Mouse (Mus musculus) layer of hippocampus, adult 9-11 months (tissue): Measurements from ENCODE around the gene Atxn7l1.

Experiments
- DNase-seq: peaks from one replicate; pipeline ENCODE4 v3.0.0; 2022

The Atxn7l1 gene

GRCm38 (mm10) chr12:33334511-33334910 lies 187.0 kb downstream of the Atxn7l1 start:
- DNase-seq, result no peak

GRCm38 (mm10) chr12:33334951-33335350 lies 187.5 kb downstream of the Atxn7l1 start:
- DNase-seq, result no peak

- DNase-seq, result no peak
Measured at GRCm38 (mm10) chr12:33335410-33335809, 187.9 kb downstream of the Atxn7l1 start.

GRCm38 (mm10) chr12:33336561-33337125 lies 189.2 kb downstream of the Atxn7l1 start:
- no peak for DNase-seq

GRCm38 (mm10) chr12:33337289-33337688 lies 189.8 kb downstream of the Atxn7l1 start:
- no peak for DNase-seq

GRCm38 (mm10) chr12:33338170-33338569 lies 190.7 kb downstream of the Atxn7l1 start:
- no peak for DNase-seq

GRCm38 (mm10) chr12:33339822-33340221 lies 192.3 kb downstream of the Atxn7l1 start:
- DNase-seq, result no peak

GRCm38 (mm10) chr12:33340698-33341097 lies 193.2 kb downstream of the Atxn7l1 start:
- no peak for DNase-seq

- peak; percentile 59 for DNase-seq
Measured at GRCm38 (mm10) chr12:33341351-33341892, 193.9 kb downstream of the Atxn7l1 start.

GRCm38 (mm10) chr12:33344970-33345772 lies 197.7 kb downstream of the Atxn7l1 start:
- DNase-seq, result no peak

GRCm38 (mm10) chr12:33345773-33346435 lies 198.4 kb downstream of the Atxn7l1 start:
- DNase-seq, result no peak

GRCm38 (mm10) chr12:33352671-33353070 lies 205.2 kb downstream of the Atxn7l1 start:
- no peak for DNase-seq

- no peak for DNase-seq
Measured at GRCm38 (mm10) chr12:33358345-33358744, 210.9 kb downstream of the Atxn7l1 start.

GRCm38 (mm10) chr12:33359209-33359608 lies 211.7 kb downstream of the Atxn7l1 start:
- DNase-seq, result no peak

GRCm38 (mm10) chr12:33359878-33360482 lies 212.5 kb downstream of the Atxn7l1 start:
- DNase-seq, result no peak

GRCm38 (mm10) chr12:33360729-33361128 lies 213.2 kb downstream of the Atxn7l1 start:
- DNase-seq, result peak; percentile 73

- DNase-seq, result no peak
Measured at GRCm38 (mm10) chr12:33364511-33364910, 217.0 kb downstream of the Atxn7l1 start.

- DNase-seq, result no peak
Measured at GRCm38 (mm10) chr12:33365133-33365532, 217.6 kb downstream of the Atxn7l1 start.

GRCm38 (mm10) chr12:33369555-33369954 lies 222.1 kb downstream of the Atxn7l1 start:
- no peak for DNase-seq

- peak; percentile 71 for DNase-seq
Measured at GRCm38 (mm10) chr12:33379624-33380445, 232.3 kb downstream of the Atxn7l1 start.

- peak; percentile 71 for DNase-seq
Measured at GRCm38 (mm10) chr12:33388842-33389241, 241.3 kb downstream of the Atxn7l1 start.
